Mouse (Mus musculus): ENCODE measurements around the gene Aasdh. TPM values are rescaled to one million over a fixed set of nuclear protein-coding genes. Genes with fewer than 3 reads are reported as not detected.

Gene Aasdh
- polyA plus RNA-seq, 1 experiment from 2014 or later, result 22.1 TPM

- WGBS, result 96% methylated on average over 2 of the region's 2 CpGs
- H3K9me3 ChIP-seq (ENCODE audit: control insufficient read depth, low read length), result no peaks in the 10 kb centered on the region
- no peak overlapping the region for H3K4me2 ChIP-seq (ENCODE audit: low read depth, low read length)
- no peak overlapping the region for H3K9ac ChIP-seq (replicated peaks; ENCODE audit: low read depth, low read length)
- peaks cover 25% of the 10 kb centered on the region for H3K36me3 ChIP-seq (ENCODE audit: control insufficient read depth, insufficient read depth, low read length)
- H3K27ac ChIP-seq (ENCODE audit: low read depth, low read length), result no peak overlapping the region
- no peaks in the 10 kb centered on the region for H3K4me1 ChIP-seq (ENCODE audit: control insufficient read depth, insufficient read depth, low read length)
- no peaks in the 10 kb centered on the region for H3K27me3 ChIP-seq (ENCODE audit: control insufficient read depth, insufficient read depth, low read length)
- no peak overlapping the region for H3K4me3 ChIP-seq (ENCODE audit: low read depth, low read length)
- no peak for ATAC-seq (ENCODE audit: low read depth)
Measured at GRCm38 (mm10) chr5:76887011-76887410, 18.3 kb downstream of the Aasdh start.

DNA sequence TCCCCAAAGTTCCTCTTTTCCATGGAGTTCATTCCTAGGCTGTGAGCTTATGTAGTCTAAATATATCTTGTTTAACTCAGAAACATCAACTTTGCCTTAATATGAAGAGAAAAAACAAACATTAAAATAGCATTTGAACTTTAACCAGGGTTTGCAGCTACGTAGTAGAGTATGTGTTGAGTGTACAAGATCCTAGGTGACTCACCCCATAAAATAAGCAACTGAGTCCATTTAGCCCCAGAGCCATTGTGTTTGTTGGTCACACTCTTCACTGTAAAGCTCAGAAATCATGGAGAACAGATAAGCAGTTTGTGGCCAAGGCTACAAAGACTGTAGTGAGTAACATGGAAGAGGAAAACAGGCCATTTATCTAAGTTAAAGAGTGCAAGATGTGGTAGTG is 21.2 kb downstream of the Aasdh start:
- 100% methylated on average over 1 of the region's 1 CpGs for WGBS
- H3K27me3 ChIP-seq (ENCODE audit: control insufficient read depth, insufficient read depth, low read length), result no peaks in the 10 kb centered on the region
- H3K9ac ChIP-seq (replicated peaks; ENCODE audit: low read depth, low read length), result no peak overlapping the region
- H3K27ac ChIP-seq (ENCODE audit: low read depth, low read length), result no peak overlapping the region
- ATAC-seq (ENCODE audit: low read depth), result no peak
- no peak overlapping the region for H3K4me3 ChIP-seq (ENCODE audit: low read depth, low read length)
- no peak overlapping the region for H3K4me2 ChIP-seq (ENCODE audit: low read depth, low read length)
- peaks cover 14% of the 10 kb centered on the region for H3K36me3 ChIP-seq (ENCODE audit: control insufficient read depth, insufficient read depth, low read length)
- H3K4me1 ChIP-seq (ENCODE audit: control insufficient read depth, insufficient read depth, low read length), result no peaks in the 10 kb centered on the region
- H3K9me3 ChIP-seq (ENCODE audit: control insufficient read depth, low read length), result no peaks in the 10 kb centered on the region

- 91% methylated on average over 25 of the region's 25 CpGs for WGBS
- Histone ChIP-seq H3K4me1 (ENCODE audit: control insufficient read depth, insufficient read depth, low read length) (no peaks in the 10 kb centered on the region), H3K4me3 (ENCODE audit: low read depth, low read length) (no peak overlapping the region), H3K27me3 (ENCODE audit: control insufficient read depth, insufficient read depth, low read length) (no peaks in the 10 kb centered on the region), H3K36me3 (ENCODE audit: control insufficient read depth, insufficient read depth, low read length) (peaks cover 25% of the 10 kb centered on the region), H3K27ac (ENCODE audit: low read depth, low read length) (no peak overlapping the region), H3K9ac (replicated peaks; ENCODE audit: low read depth, low read length) (no peak overlapping the region), H3K9me3 (ENCODE audit: control insufficient read depth, low read length) (no peaks in the 10 kb centered on the region), H3K4me2 (ENCODE audit: low read depth, low read length) (no peak overlapping the region)
- no peak for ATAC-seq (ENCODE audit: low read depth)
Measured at GRCm38 (mm10) chr5:76876106-76876758, 29.1 kb downstream of the Aasdh start.

GRCm38 (mm10) chr5:76869553-76869952 is 35.8 kb downstream of the Aasdh start:
- WGBS, result 62% methylated on average over 6 of the region's 6 CpGs
- Histone ChIP-seq H3K27ac (ENCODE audit: low read depth, low read length) (no peak overlapping the region), H3K36me3 (ENCODE audit: control insufficient read depth, insufficient read depth, low read length) (peaks cover 33% of the 10 kb centered on the region), H3K4me1 (ENCODE audit: control insufficient read depth, insufficient read depth, low read length) (no peaks in the 10 kb centered on the region), H3K4me3 (ENCODE audit: low read depth, low read length) (no peak overlapping the region), H3K9me3 (ENCODE audit: control insufficient read depth, low read length) (no peaks in the 10 kb centered on the region), H3K4me2 (ENCODE audit: low read depth, low read length) (peak overlapping the region; percentile 28; the same call in 1 of the 2 replicates), H3K27me3 (ENCODE audit: control insufficient read depth, insufficient read depth, low read length) (no peaks in the 10 kb centered on the region), H3K9ac (replicated peaks; ENCODE audit: low read depth, low read length) (no peak overlapping the region)
- no peak for ATAC-seq (ENCODE audit: low read depth)

GRCm38 (mm10) chr5:76868693-76869286 is 36.5 kb downstream of the Aasdh start:
- 29% methylated on average over 16 of the region's 16 CpGs for WGBS
- H3K36me3 ChIP-seq (ENCODE audit: control insufficient read depth, insufficient read depth, low read length), result peaks cover 29% of the 10 kb centered on the region
- H3K27me3 ChIP-seq (ENCODE audit: control insufficient read depth, insufficient read depth, low read length), result no peaks in the 10 kb centered on the region
- H3K9ac ChIP-seq (replicated peaks; ENCODE audit: low read depth, low read length), result no peak overlapping the region
- H3K9me3 ChIP-seq (ENCODE audit: control insufficient read depth, low read length), result no peaks in the 10 kb centered on the region
- H3K4me2 ChIP-seq (ENCODE audit: low read depth, low read length), result peak overlapping the region; percentile 28
- peak; percentile 90 for ATAC-seq (ENCODE audit: low read depth)
- no peak overlapping the region; the same call in 1 of the 2 replicates for H3K4me3 ChIP-seq (ENCODE audit: low read depth, low read length)
- no peaks in the 10 kb centered on the region for H3K4me1 ChIP-seq (ENCODE audit: control insufficient read depth, insufficient read depth, low read length)
- no peak overlapping the region for H3K27ac ChIP-seq (ENCODE audit: low read depth, low read length)

DNA sequence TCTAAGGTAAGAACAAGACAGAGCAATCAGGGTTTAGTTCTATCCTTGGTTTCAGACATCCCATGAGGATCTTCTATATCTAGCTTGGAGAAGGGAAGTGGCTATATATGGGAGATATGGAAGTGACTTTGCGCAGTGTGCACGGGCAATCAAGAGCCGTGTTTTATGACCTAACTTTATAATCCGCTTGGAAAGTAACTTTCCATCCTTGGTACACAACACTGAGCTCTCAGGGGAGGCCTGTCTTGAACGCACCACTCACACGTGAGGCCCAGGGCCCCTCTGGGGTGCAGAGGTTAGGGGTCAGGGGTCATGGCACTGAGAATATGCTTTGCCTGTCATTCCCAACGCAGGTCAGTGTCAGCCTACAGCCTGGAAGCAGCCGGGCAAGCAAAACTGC is 38.5 kb downstream of the Aasdh start:
- Histone ChIP-seq H3K27me3 (ENCODE audit: control insufficient read depth, insufficient read depth, low read length) (no peaks in the 10 kb centered on the region), H3K4me1 (ENCODE audit: control insufficient read depth, insufficient read depth, low read length) (no peaks in the 10 kb centered on the region), H3K9ac (replicated peaks; ENCODE audit: low read depth, low read length) (no peak overlapping the region), H3K36me3 (ENCODE audit: control insufficient read depth, insufficient read depth, low read length) (peaks cover 22% of the 10 kb centered on the region), H3K4me2 (ENCODE audit: low read depth, low read length) (no peak overlapping the region), H3K4me3 (ENCODE audit: low read depth, low read length) (no peak overlapping the region), H3K9me3 (ENCODE audit: control insufficient read depth, low read length) (no peaks in the 10 kb centered on the region), H3K27ac (ENCODE audit: low read depth, low read length) (no peak overlapping the region)
- 76% methylated on average over 8 of the region's 8 CpGs for WGBS
- ATAC-seq (ENCODE audit: low read depth), result no peak

DNA sequence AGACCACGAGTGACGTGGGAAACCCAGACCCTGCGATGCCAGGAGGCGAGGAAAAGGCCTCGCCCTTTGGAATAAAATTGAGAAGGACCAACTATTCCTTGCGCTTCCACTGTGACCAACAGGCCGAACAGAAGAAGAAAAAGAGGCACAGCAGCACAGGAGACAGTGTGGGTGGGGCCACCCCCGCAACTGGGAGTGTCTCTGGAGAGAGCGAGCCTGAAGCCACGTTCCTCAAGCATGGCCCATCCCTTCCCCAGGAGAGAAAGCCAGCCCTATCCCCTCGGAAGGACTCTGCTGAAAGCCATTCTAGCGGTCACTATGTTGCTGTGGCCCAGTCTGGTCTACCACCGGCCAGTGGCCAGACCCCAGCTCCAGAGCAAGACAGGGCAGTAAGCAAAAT is 46.9 kb downstream of the Aasdh start:
- Histone ChIP-seq H3K4me3 (ENCODE audit: low read depth, low read length) (no peak overlapping the region), H3K4me1 (ENCODE audit: control insufficient read depth, insufficient read depth, low read length) (no peaks in the 10 kb centered on the region), H3K4me2 (ENCODE audit: low read depth, low read length) (no peak overlapping the region), H3K27ac (ENCODE audit: low read depth, low read length) (no peak overlapping the region), H3K9me3 (ENCODE audit: control insufficient read depth, low read length) (no peaks in the 10 kb centered on the region), H3K36me3 (ENCODE audit: control insufficient read depth, insufficient read depth, low read length) (peaks cover 13% of the 10 kb centered on the region; the same call in 1 of the 2 replicates), H3K27me3 (ENCODE audit: control insufficient read depth, insufficient read depth, low read length) (0 out of 2 replicates have a peak, but pooled peaks cover 3% of the 10 kb centered on the region), H3K9ac (replicated peaks; ENCODE audit: low read depth, low read length) (no peak overlapping the region)
- ATAC-seq (ENCODE audit: low read depth), result no peak
- WGBS, result 78% methylated on average over 13 of the region's 13 CpGs

GRCm38 (mm10) chr5:76857103-76858015 is 48.0 kb downstream of the Aasdh start:
- Histone ChIP-seq H3K4me1 (ENCODE audit: control insufficient read depth, insufficient read depth, low read length) (no peaks in the 10 kb centered on the region), H3K27ac (ENCODE audit: low read depth, low read length) (no peak overlapping the region), H3K9ac (replicated peaks; ENCODE audit: low read depth, low read length) (no peak overlapping the region), H3K4me3 (ENCODE audit: low read depth, low read length) (peak overlapping the region; percentile 5; the same call in 1 of the 2 replicates), H3K4me2 (ENCODE audit: low read depth, low read length) (peak overlapping the region; percentile 32; the same call in 1 of the 2 replicates), H3K27me3 (ENCODE audit: control insufficient read depth, insufficient read depth, low read length) (0 out of 2 replicates have a peak, but pooled peaks cover 3% of the 10 kb centered on the region), H3K36me3 (ENCODE audit: control insufficient read depth, insufficient read depth, low read length) (peaks cover 16% of the 10 kb centered on the region; the same call in 1 of the 2 replicates), H3K9me3 (ENCODE audit: control insufficient read depth, low read length) (no peaks in the 10 kb centered on the region)
- WGBS, result 30% methylated on average over 62 of the region's 62 CpGs
- ATAC-seq (ENCODE audit: low read depth), result no peak

All from neural tube, embryonic 14.5 days (tissue).